Mouse (Mus musculus) forebrain, postnatal 0 days (tissue): ENCODE measurements around the gene Eif3j1. TPM values are rescaled to one million over a fixed set of nuclear protein-coding genes. Genes with fewer than 3 reads are reported as not detected.
"Not testable (repeated sequence)": the region's sequence is repeated elsewhere in the genome, so short reads cannot be mapped to it uniquely, and the experiment has no call there.

Source experiments
- ATAC-seq: fragments of 200-750 bp; cut with Nextera tagmentation; 2 replicates; pipeline ENCODE4 v1.8.0; 2017; ENCODE audit warnings: mild to moderate bottlenecking, moderate library complexity
- DNase-seq: peaks from one replicate; pipeline ENCODE4 v3.0.0-alpha.2; 2015
- H3K27ac ChIP-seq: fragments of 300-500 bp; sonication (generic); 2 replicates; pipeline ENCODE4 v1.5.1; 2014; ENCODE audit warnings: low read depth, mild to moderate bottlenecking, antibody characterized with exemption, low read length, moderate library complexity, mixed read lengths
- H3K27me3 ChIP-seq: fragments of 300-500 bp; sonication (generic); 2 replicates; pipeline ENCODE4 v1.6.1; 2014; ENCODE audit warnings: mild to moderate bottlenecking, low read length, mixed read lengths; ENCODE audit not compliant: insufficient read depth
- H3K36me3 ChIP-seq: fragments of 300-500 bp; sonication (generic); 2 replicates; pipeline ENCODE4 v1.6.1; 2014; ENCODE audit warnings: mild to moderate bottlenecking, moderate library complexity; ENCODE audit not compliant: insufficient read depth
- H3K4me1 ChIP-seq: fragments of 300-500 bp; sonication (generic); 2 replicates; pipeline ENCODE4 v1.6.1; 2014; ENCODE audit warnings: antibody characterized with exemption; ENCODE audit not compliant: insufficient read depth
- H3K4me2 ChIP-seq: fragments of 300-500 bp; sonication (generic); 2 replicates; pipeline ENCODE4 v1.6.1; 2014; ENCODE audit warnings: low read depth, mild to moderate bottlenecking, moderate library complexity
- H3K4me3 ChIP-seq: fragments of 300-500 bp; sonication (generic); 2 replicates; pipeline ENCODE4 v1.5.1; 2014; ENCODE audit warnings: low read depth, low read length, mixed read lengths
- H3K9ac ChIP-seq: fragments of 300-500 bp; sonication (generic); 2 replicates; pipeline ENCODE4 v1.6.1; 2014; ENCODE audit warnings: mild to moderate bottlenecking
- H3K9me3 ChIP-seq: fragments of 300-500 bp; sonication (generic); 2 replicates; pipeline ENCODE4 v1.6.1; 2016; ENCODE audit warnings: low read length
- CTCF ChIP-seq: sonication (generic); IDR thresholded peaks from 2 replicates; pipeline ENCODE4 v1.5.1; 2016; ENCODE audit warnings: antibody characterized with exemption, control low read depth, low read depth
- WGBS: fragments of 180-500 bp; shearing (Covaris S2); extraction: QIAGEN DNeasy Blood & Tissue Kit; methylation state at CpG from one replicate; pipeline ENCODE4 v1.1.7; 2014; 5-methylcytosine and 5-hydroxymethylcytosine counted together
- polyA plus RNA-seq: library from polyadenylated mRNA; unstranded; fragments of >200 nt; fragmentation: Nextera tagmentation; extraction: Ambion mirVana; gene quantifications from 2 replicates; pipeline ENCODE4 v1.2.1, GENCODE M21; 2015
- total RNA-seq: library from RNA; depleted of rRNA; stranded (reverse); fragments of >200 nt; gene quantifications from 2 replicates; pipeline ENCODE4 v1.2.3, GENCODE M21; 2014

Eif3j1 gene
- total and polyA plus RNA-seq, 2 experiments from 2014 or later = 9.7 to 23.2 TPM

- ATAC-seq = no peak
- H3K36me3 ChIP-seq = peaks cover 25% of the 10 kb centered on the region
These were observed 37.9 kb downstream of the Eif3j1 start for GRCm38 (mm10) chr2:122066241-122066640.

GRCm38 (mm10) chr2:122069144-122069912 is 41.0 kb downstream of the Eif3j1 start:
- no peak overlapping the region for H3K4me3 ChIP-seq
- H3K9me3 ChIP-seq = no peaks in the 10 kb centered on the region
- DNase-seq (no peak), ATAC-seq (no peak)
- no peak overlapping the region for H3K27ac ChIP-seq
- H3K9ac ChIP-seq = no peak overlapping the region
- peaks cover 39% of the 10 kb centered on the region for H3K36me3 ChIP-seq
- 86% methylated on average over 6 of the region's 6 CpGs for WGBS
- H3K27me3 ChIP-seq = no peaks in the 10 kb centered on the region
- no peaks in the 10 kb centered on the region for H3K4me1 ChIP-seq
- TF ChIP-seq CTCF = no peak
- no peak overlapping the region for H3K4me2 ChIP-seq

More at GRCm38 (mm10) chr2:122066241-122066640, 37.9 kb downstream of the Eif3j1 start:
- no peak for TF ChIP-seq CTCF
- Histone ChIP-seq H3K27me3 (no peaks in the 10 kb centered on the region), H3K4me2 (no peak overlapping the region), H3K27ac (no peak overlapping the region), H3K9me3 (no peaks in the 10 kb centered on the region), H3K4me1 (no peaks in the 10 kb centered on the region), H3K4me3 (no peak overlapping the region), H3K9ac (no peak overlapping the region)
- WGBS = 87% methylated on average over 8 of the region's 8 CpGs
- DNase-seq = no peak

- no peak for ATAC-seq
- Histone ChIP-seq H3K4me2 (no peak overlapping the region), H3K4me3 (no peak overlapping the region), H3K4me1 (no peaks in the 10 kb centered on the region), H3K9me3 (no peaks in the 10 kb centered on the region), H3K9ac (no peak overlapping the region), H3K36me3 (peaks cover 42% of the 10 kb centered on the region), H3K27ac (no peak overlapping the region), H3K27me3 (no peaks in the 10 kb centered on the region)
- 39% methylated on average over 5 of the region's 5 CpGs for WGBS
- peak; percentile 32 for DNase-seq
- TF ChIP-seq CTCF = peak; percentile 72
These were observed 41.6 kb downstream of the Eif3j1 start for GRCm38 (mm10) chr2:122069922-122070321.

GRCm38 (mm10) chr2:122081728-122082456 is 53.5 kb downstream of the Eif3j1 start:
- H3K4me3 ChIP-seq = no peak overlapping the region
- H3K36me3 ChIP-seq = peaks cover 53% of the 10 kb centered on the region
- DNase-seq = peak; percentile 19
- no peaks in the 10 kb centered on the region for H3K9me3 ChIP-seq
- WGBS = 30% methylated on average over 7 of the region's 7 CpGs
- no peaks in the 10 kb centered on the region for H3K4me1 ChIP-seq
- no peak for ATAC-seq
- H3K4me2 ChIP-seq = no peak overlapping the region
- H3K27me3 ChIP-seq = no peaks in the 10 kb centered on the region
- no peak overlapping the region for H3K9ac ChIP-seq
- H3K27ac ChIP-seq = no peak overlapping the region
- no peak for TF ChIP-seq CTCF

- DNase-seq = peak; percentile 25
These were observed 58.1 kb downstream of the Eif3j1 start for GRCm38 (mm10) chr2:122086446-122086845.

GRCm38 (mm10) chr2:122093844-122094243 is 65.5 kb downstream of the Eif3j1 start:
- WGBS = 88% methylated on average over 4 of the region's 4 CpGs
- TF ChIP-seq CTCF = no peak

More at GRCm38 (mm10) chr2:122086446-122086845, 58.1 kb downstream of the Eif3j1 start:
- H3K36me3 ChIP-seq = peaks cover 70% of the 10 kb centered on the region
- H3K9ac ChIP-seq = no peak overlapping the region
- no peaks in the 10 kb centered on the region for H3K4me1 ChIP-seq
- H3K4me2 ChIP-seq = no peak overlapping the region
- ATAC-seq = no peak
- no peak overlapping the region for H3K4me3 ChIP-seq
- no peaks in the 10 kb centered on the region for H3K27me3 ChIP-seq
- 38% methylated on average over 4 of the region's 4 CpGs for WGBS
- no peaks in the 10 kb centered on the region for H3K9me3 ChIP-seq
- no peak for TF ChIP-seq CTCF
- no peak overlapping the region for H3K27ac ChIP-seq

GRCm38 (mm10) chr2:122097686-122098085 is 69.3 kb downstream of the Eif3j1 start:
- H3K4me3 ChIP-seq, H3K27ac ChIP-seq, H3K4me2 ChIP-seq, H3K27me3 ChIP-seq, H3K4me1 ChIP-seq, DNase-seq, H3K9me3 ChIP-seq, H3K9ac ChIP-seq, ATAC-seq: not testable (repeated sequence)
- H3K36me3 ChIP-seq = peaks cover 57% of the 10 kb centered on the region
- WGBS = 85% methylated on average over 5 of the region's 5 CpGs

More at GRCm38 (mm10) chr2:122093844-122094243, 65.5 kb downstream of the Eif3j1 start:
- peaks cover 69% of the 10 kb centered on the region for H3K36me3 ChIP-seq
- H3K4me1 ChIP-seq = no peaks in the 10 kb centered on the region
- DNase-seq (no peak), ATAC-seq (no peak)
- no peaks in the 10 kb centered on the region for H3K27me3 ChIP-seq
- no peak overlapping the region for H3K4me2 ChIP-seq
- no peak overlapping the region for H3K9ac ChIP-seq
- no peak overlapping the region for H3K27ac ChIP-seq
- H3K9me3 ChIP-seq = no peaks in the 10 kb centered on the region
- no peak overlapping the region for H3K4me3 ChIP-seq
